Mouse (Mus musculus): ENCODE measurements around the gene AI837181. TPM values are rescaled to one million over a fixed set of nuclear protein-coding genes. Genes with fewer than 3 reads are reported as not detected.

The AI837181 gene
- polyA plus RNA-seq, 1 experiment from 2014 or later, result 72.3 TPM

- peak within 1 kb of the TSS; percentile 66 for H3K9ac ChIP-seq
- peaks cover 4% of the 10 kb centered on the region; the same call in 1 of the 2 replicates for H3K27me3 ChIP-seq
- H3K4me1 ChIP-seq, result peaks cover 55% of the 10 kb centered on the region
- H3K4me3 ChIP-seq (replicated peaks), result peak within 1 kb of the TSS; percentile 89
- under 1% methylated on average over 32 of the region's 32 CpGs for WGBS
- H3K9me3 ChIP-seq (replicated peaks), result no peaks in the 10 kb centered on the region
- H3K4me2 ChIP-seq (replicated peaks), result peak within 1 kb of the TSS; percentile 86
- ATAC-seq (ENCODE audit: insufficient number of reproducible peaks, low FRiP score, low TSS enrichment, low read depth), result peak; percentile 46
- peak within 1 kb of the TSS; percentile 84 for H3K27ac ChIP-seq (replicated peaks)
- H3K36me3 ChIP-seq, result peaks cover 30% of the 10 kb centered on the region
Measured at GRCm38 (mm10) chr19:5460465-5460911, 35.5 kb downstream of the AI837181 start, which contains the start of gene Fibp. Fibp (plus strand) TSS chr19:5460615.

DNA sequence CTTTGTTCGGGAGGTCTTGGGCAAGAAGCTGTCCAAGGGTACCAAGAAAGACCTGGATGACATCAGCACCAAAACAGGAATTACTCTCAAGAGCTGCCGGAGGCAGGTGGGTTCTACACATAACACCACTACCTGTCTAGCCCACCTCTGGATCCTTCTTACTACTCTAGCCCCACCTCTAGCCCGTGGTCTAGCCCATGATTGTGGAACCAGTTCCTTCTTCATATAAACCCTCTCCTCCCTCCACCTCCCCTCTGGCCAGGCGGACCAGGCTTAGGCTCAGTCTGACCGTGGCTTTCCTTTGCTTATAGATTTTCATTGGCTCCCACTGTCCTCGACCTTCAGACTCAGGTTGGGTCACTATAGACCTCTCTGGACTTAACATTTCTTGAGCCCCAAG, 36.5 kb downstream of the AI837181 start:
- Histone ChIP-seq H3K4me2 (replicated peaks) (peak overlapping the region; percentile 86), H3K9ac (0 out of 2 replicates have a peak overlapping the region, but pooled peaks have one; percentile 66), H3K9me3 (replicated peaks) (no peaks in the 10 kb centered on the region), H3K4me1 (peaks cover 45% of the 10 kb centered on the region), H3K27me3 (peaks cover 4% of the 10 kb centered on the region; the same call in 1 of the 2 replicates), H3K4me3 (replicated peaks) (peak overlapping the region; percentile 89), H3K36me3 (peaks cover 40% of the 10 kb centered on the region), H3K27ac (replicated peaks) (no peak overlapping the region)
- 84% methylated on average over 6 of the region's 6 CpGs for WGBS
- no peak for ATAC-seq (ENCODE audit: insufficient number of reproducible peaks, low FRiP score, low TSS enrichment, low read depth)

GRCm38 (mm10) chr19:5463212-5463611, 38.3 kb downstream of the AI837181 start:
- peaks cover 31% of the 10 kb centered on the region for H3K4me1 ChIP-seq
- no peak overlapping the region for H3K4me3 ChIP-seq (replicated peaks)
- H3K4me2 ChIP-seq (replicated peaks), result no peak overlapping the region
- H3K9me3 ChIP-seq (replicated peaks), result no peaks in the 10 kb centered on the region
- 87% methylated on average over 9 of the region's 9 CpGs for WGBS
- peaks cover 56% of the 10 kb centered on the region for H3K36me3 ChIP-seq
- ATAC-seq (ENCODE audit: insufficient number of reproducible peaks, low FRiP score, low TSS enrichment, low read depth), result no peak
- no peak overlapping the region for H3K27ac ChIP-seq (replicated peaks)
- no peak overlapping the region for H3K9ac ChIP-seq
- peaks cover 4% of the 10 kb centered on the region; the same call in 1 of the 2 replicates for H3K27me3 ChIP-seq

DNA sequence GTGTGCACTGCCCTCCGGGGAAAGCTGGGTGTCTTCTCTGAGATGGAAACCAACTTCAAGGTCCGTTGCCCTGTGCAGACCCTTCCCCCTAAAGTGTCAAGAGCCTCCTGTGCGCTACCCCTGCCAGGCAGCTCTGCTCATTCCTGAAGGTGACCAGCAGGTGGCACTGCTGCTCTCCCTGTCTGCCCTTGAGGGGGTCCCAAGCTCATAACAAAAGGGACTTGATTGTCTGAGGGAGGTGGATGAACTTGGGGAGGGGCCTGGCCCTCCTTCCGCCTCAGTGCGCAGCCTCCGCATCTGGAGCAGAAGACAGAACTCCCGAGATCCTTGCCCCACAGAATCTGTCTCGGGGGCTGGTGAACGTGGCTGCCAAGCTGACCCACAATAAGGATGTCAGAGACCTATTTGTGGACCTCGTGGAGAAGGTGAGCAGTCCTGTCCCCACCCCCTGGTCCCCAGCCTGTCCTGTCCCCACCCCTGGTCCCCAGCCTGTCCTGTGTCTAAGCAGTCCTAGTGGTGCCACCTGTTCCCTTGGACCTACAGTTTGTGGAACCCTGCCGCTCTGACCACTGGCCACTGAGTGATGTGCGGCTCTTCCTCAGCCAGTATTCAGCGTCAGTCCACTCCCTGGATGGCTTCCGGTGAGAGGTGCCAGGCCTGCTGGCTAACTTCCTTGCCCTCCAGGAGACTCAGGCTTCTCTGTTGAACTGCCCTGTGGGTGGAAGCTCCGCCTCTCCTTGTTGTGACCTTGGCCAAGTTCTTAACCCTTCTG, 39.0 kb downstream of the AI837181 start:
- Histone ChIP-seq H3K9ac (peak overlapping the region; percentile 15; the same call in 1 of the 2 replicates), H3K27ac (replicated peaks) (peak overlapping the region; percentile 40), H3K27me3 (peaks cover 2% of the 10 kb centered on the region; the same call in 1 of the 2 replicates), H3K4me3 (replicated peaks) (peak overlapping the region; percentile 31), H3K4me2 (replicated peaks) (peak overlapping the region; percentile 46), H3K4me1 (peaks cover 32% of the 10 kb centered on the region), H3K36me3 (peaks cover 56% of the 10 kb centered on the region), H3K9me3 (replicated peaks) (no peaks in the 10 kb centered on the region)
- WGBS, result 35% methylated on average over 15 of the region's 15 CpGs
- ATAC-seq (ENCODE audit: insufficient number of reproducible peaks, low FRiP score, low TSS enrichment, low read depth), result peak; percentile 29; the same call in 1 of the 2 replicates

DNA sequence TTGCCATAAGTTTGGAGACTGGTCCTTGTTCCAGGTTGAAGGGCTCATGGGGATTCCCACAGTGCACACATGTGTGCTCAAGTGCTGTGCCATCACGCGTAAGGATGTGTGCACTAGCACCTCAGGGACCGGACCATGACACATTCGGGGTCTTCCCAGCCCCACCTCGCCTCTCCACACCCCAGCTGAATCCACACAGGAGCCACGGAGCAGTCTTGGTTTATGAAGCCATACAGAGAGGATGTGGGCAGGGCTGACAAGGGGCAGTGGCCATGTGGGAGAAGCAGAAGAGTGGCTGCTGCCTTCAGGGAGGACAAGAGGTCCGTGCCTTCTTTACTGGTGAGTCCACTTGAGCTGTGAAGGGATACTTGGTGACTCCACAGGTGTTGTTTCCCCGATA, 40.1 kb downstream of the AI837181 start:
- peaks cover 28% of the 10 kb centered on the region for H3K4me1 ChIP-seq
- H3K4me3 ChIP-seq (replicated peaks), result no peak overlapping the region
- H3K4me2 ChIP-seq (replicated peaks), result no peak overlapping the region
- H3K9ac ChIP-seq, result no peak overlapping the region
- ATAC-seq (ENCODE audit: insufficient number of reproducible peaks, low FRiP score, low TSS enrichment, low read depth), result no peak
- H3K27ac ChIP-seq (replicated peaks), result no peak overlapping the region
- H3K9me3 ChIP-seq (replicated peaks), result no peaks in the 10 kb centered on the region
- H3K27me3 ChIP-seq, result no peaks in the 10 kb centered on the region
- WGBS, result 95% methylated on average over 8 of the region's 8 CpGs
- H3K36me3 ChIP-seq, result peaks cover 56% of the 10 kb centered on the region

- Histone ChIP-seq H3K9ac (no peak overlapping the region), H3K4me1 (peaks cover 14% of the 10 kb centered on the region), H3K4me2 (replicated peaks) (no peak overlapping the region), H3K4me3 (replicated peaks) (no peak overlapping the region), H3K36me3 (peaks cover 51% of the 10 kb centered on the region), H3K27me3 (no peaks in the 10 kb centered on the region), H3K27ac (replicated peaks) (no peak overlapping the region), H3K9me3 (replicated peaks) (no peaks in the 10 kb centered on the region)
- 93% methylated on average over 6 of the region's 6 CpGs for WGBS
- no peak for ATAC-seq (ENCODE audit: insufficient number of reproducible peaks, low FRiP score, low TSS enrichment, low read depth)
Measured at GRCm38 (mm10) chr19:5466916-5467500, 42.1 kb downstream of the AI837181 start.

- no peak within 1 kb of the TSS for H3K27ac ChIP-seq (replicated peaks)
- no peak within 1 kb of the TSS for H3K9ac ChIP-seq
- WGBS, result 50% methylated on average over 5 of the region's 5 CpGs
- H3K4me3 ChIP-seq (replicated peaks), result no peak within 1 kb of the TSS
- peaks cover 18% of the 10 kb centered on the region for H3K4me1 ChIP-seq
- H3K4me2 ChIP-seq (replicated peaks), result no peak within 1 kb of the TSS
- peaks cover 39% of the 10 kb centered on the region for H3K36me3 ChIP-seq
- no peaks in the 10 kb centered on the region for H3K27me3 ChIP-seq
- no peaks in the 10 kb centered on the region for H3K9me3 ChIP-seq (replicated peaks)
- no peak for ATAC-seq (ENCODE audit: insufficient number of reproducible peaks, low FRiP score, low TSS enrichment, low read depth)
Measured at GRCm38 (mm10) chr19:5468374-5468773, 43.4 kb downstream of the AI837181 start, which contains the start of gene Ctsw. Ctsw (minus strand) TSS chr19:5468507.

DNA sequence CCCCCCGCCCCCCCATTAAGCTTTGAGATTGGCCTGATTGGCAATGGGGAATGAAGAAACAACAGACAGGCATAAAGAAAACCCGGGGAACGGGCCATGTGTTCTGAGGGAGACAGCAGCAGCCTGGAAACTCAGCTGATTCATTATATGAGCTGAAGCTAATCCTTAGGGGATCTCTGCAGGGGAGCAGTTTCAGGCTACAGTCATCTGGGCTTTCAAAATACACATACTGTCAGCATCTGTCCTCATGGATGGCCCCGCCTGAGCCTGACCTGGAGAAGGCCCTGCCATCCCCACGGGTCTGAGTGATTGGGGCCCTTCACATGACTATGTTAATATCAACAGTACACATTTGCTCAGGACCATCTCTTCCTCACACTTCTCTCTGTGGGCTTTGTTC, 46.9 kb downstream of the AI837181 start:
- WGBS, result 31% methylated on average over 5 of the region's 5 CpGs
- H3K4me3 ChIP-seq (replicated peaks), result no peak overlapping the region
- no peaks in the 10 kb centered on the region for H3K9me3 ChIP-seq (replicated peaks)
- no peaks in the 10 kb centered on the region for H3K27me3 ChIP-seq
- ATAC-seq (ENCODE audit: insufficient number of reproducible peaks, low FRiP score, low TSS enrichment, low read depth), result no peak
- peak overlapping the region; percentile 65; the same call in 1 of the 2 replicates for H3K27ac ChIP-seq (replicated peaks)
- H3K4me2 ChIP-seq (replicated peaks), result no peak overlapping the region
- peaks cover 35% of the 10 kb centered on the region for H3K4me1 ChIP-seq
- H3K36me3 ChIP-seq, result peaks cover 16% of the 10 kb centered on the region
- H3K9ac ChIP-seq, result no peak overlapping the region

DNA sequence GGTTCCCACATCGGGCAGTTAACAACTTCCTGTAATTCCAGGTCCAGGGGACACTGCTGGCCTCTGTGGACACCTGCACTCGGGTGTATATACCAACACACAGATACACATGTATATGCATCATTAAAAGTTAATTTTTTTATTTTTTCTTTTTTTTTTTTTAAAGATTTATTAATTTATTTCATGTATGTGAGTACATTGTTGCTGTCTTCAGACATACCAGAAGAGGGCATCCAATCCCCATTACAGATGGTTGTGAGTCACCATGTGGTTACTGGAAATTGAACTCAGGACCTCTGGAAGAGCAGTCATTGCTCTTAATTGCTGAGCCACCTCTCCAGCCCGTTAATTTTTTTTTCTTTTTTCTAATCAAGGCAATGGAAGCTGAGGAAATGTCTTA, 47.9 kb downstream of the AI837181 start:
- H3K4me2 ChIP-seq (replicated peaks), result no peak overlapping the region
- peaks cover 16% of the 10 kb centered on the region for H3K36me3 ChIP-seq
- peaks cover 42% of the 10 kb centered on the region for H3K4me1 ChIP-seq
- no peak for ATAC-seq (ENCODE audit: insufficient number of reproducible peaks, low FRiP score, low TSS enrichment, low read depth)
- 76% methylated on average over 3 of the region's 3 CpGs for WGBS
- no peak overlapping the region for H3K9ac ChIP-seq
- H3K27me3 ChIP-seq, result no peaks in the 10 kb centered on the region
- H3K4me3 ChIP-seq (replicated peaks), result no peak overlapping the region
- no peaks in the 10 kb centered on the region for H3K9me3 ChIP-seq (replicated peaks)
- peak overlapping the region; percentile 93; the same call in 1 of the 2 replicates for H3K27ac ChIP-seq (replicated peaks)

DNA sequence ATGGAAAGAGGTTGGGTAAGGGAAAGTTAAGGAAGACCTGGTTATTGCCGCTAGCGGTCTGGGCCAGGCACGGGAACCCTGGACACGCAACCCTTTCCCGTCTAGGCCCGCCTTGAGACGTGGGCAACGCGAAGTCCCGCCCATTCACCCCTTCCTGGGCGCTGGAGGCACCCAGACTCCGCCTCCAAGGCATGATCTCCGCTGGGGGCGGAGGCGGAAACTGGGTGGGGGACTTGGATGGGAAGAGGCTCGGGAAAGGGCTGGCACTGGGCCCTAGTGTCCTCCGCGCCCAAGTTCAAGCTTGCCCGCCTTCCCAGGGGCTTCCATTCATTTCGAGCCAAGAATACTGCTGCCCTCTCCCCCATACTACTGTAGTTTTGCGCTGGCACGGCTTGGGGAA, 48.8 kb downstream of the AI837181 start, which contains the start of gene Efemp2:
Efemp2 (plus strand) TSS at position 235 of the 400 bp plus-strand sequence.
- Histone ChIP-seq H3K4me2 (replicated peaks) (peak within 1 kb of the TSS; percentile 82), H3K27me3 (no peaks in the 10 kb centered on the region), H3K4me3 (replicated peaks) (peak within 1 kb of the TSS; percentile 65), H3K27ac (replicated peaks) (peak within 1 kb of the TSS; percentile 93), H3K9me3 (replicated peaks) (no peaks in the 10 kb centered on the region), H3K9ac (peak within 1 kb of the TSS; percentile 74), H3K36me3 (peaks cover 22% of the 10 kb centered on the region), H3K4me1 (peaks cover 39% of the 10 kb centered on the region)
- WGBS, result under 1% methylated on average over 22 of the region's 22 CpGs
- ATAC-seq (ENCODE audit: insufficient number of reproducible peaks, low FRiP score, low TSS enrichment, low read depth), result peak; percentile 70

Data from embryonic facial prominence, embryonic 15.5 days (tissue).